Mouse (Mus musculus): Measurements from ENCODE around the gene Prkrip1. TPM values are rescaled to one million over a fixed set of nuclear protein-coding genes. Genes with fewer than 3 reads are reported as not detected.
A peak's percentile ranks its signal among the peaks of the same experiment; 100 is the strongest.
"Not testable (repeated sequence)": the region's sequence is repeated elsewhere in the genome, so short reads cannot be mapped to it uniquely, and the experiment has no call there.

The Prkrip1 gene
- polyA plus RNA-seq, 2 experiments from 2014 or later, result 45.0 to 50.4 TPM

- ATAC-seq, result not testable (repeated sequence)
Observed at GRCm38 (mm10) chr5:136211341-136212102, 12.8 kb upstream of the Prkrip1 start.

GRCm38 (mm10) chr5:136210549-136210948 lies 11.8 kb upstream of the Prkrip1 start:
- no peak for ATAC-seq

- no peak for ATAC-seq
Observed at GRCm38 (mm10) chr5:136201832-136202231, 3.1 kb upstream of the Prkrip1 start.

GRCm38 (mm10) chr5:136199526-136199925 lies 763 bp upstream of the Prkrip1 start:
- ATAC-seq, result no peak

- no peak for ATAC-seq
Observed at GRCm38 (mm10) chr5:136191870-136192269, 6.9 kb downstream of the Prkrip1 start.

GRCm38 (mm10) chr5:136186723-136187122 lies 12.0 kb downstream of the Prkrip1 start:
- ATAC-seq, result peak; percentile 93

- no peak for ATAC-seq
Observed at GRCm38 (mm10) chr5:136183766-136184165, 15.0 kb downstream of the Prkrip1 start.

GRCm38 (mm10) chr5:136182830-136183229 lies 15.9 kb downstream of the Prkrip1 start:
- no peak for ATAC-seq

- no peak for ATAC-seq
Observed at GRCm38 (mm10) chr5:136182049-136182448, 16.7 kb downstream of the Prkrip1 start.

GRCm38 (mm10) chr5:136181197-136181596 lies 17.6 kb downstream of the Prkrip1 start:
- no peak for ATAC-seq

- ATAC-seq, result no peak
Observed at GRCm38 (mm10) chr5:136179594-136179993, 19.2 kb downstream of the Prkrip1 start.

GRCm38 (mm10) chr5:136173606-136174463 lies 24.9 kb downstream of the Prkrip1 start:
- ATAC-seq, result no peak

GRCm38 (mm10) chr5:136172939-136173338 lies 25.8 kb downstream of the Prkrip1 start:
- ATAC-seq, result no peak

GRCm38 (mm10) chr5:136171363-136172341 lies 27.1 kb downstream of the Prkrip1 start:
- peak; percentile 46 for ATAC-seq

GRCm38 (mm10) chr5:136170512-136171362 lies 28.0 kb downstream of the Prkrip1 start, which contains the start of gene Orai2:
Gene Orai2 (minus strand): TSS chr5:136170713.
- peak; percentile 68 for ATAC-seq

GRCm38 (mm10) chr5:136169626-136170511 lies 28.9 kb downstream of the Prkrip1 start:
- peak; percentile 34 for ATAC-seq

GRCm38 (mm10) chr5:136168071-136168470 lies 30.7 kb downstream of the Prkrip1 start:
- no peak for ATAC-seq

GRCm38 (mm10) chr5:136167296-136167695 lies 31.5 kb downstream of the Prkrip1 start:
- no peak for ATAC-seq

- no peak for ATAC-seq
Observed at GRCm38 (mm10) chr5:136165246-136165645, 33.5 kb downstream of the Prkrip1 start.

- no peak for ATAC-seq
Observed at GRCm38 (mm10) chr5:136163807-136164474, 34.8 kb downstream of the Prkrip1 start.
